Mouse (Mus musculus): Measurements from ENCODE around the gene Klk7. TPM values are rescaled to one million over a fixed set of nuclear protein-coding genes. Genes with fewer than 3 reads are reported as not detected.

The Klk7 gene
- polyA plus RNA-seq, 1 experiment, result 0.84 TPM

DNA sequence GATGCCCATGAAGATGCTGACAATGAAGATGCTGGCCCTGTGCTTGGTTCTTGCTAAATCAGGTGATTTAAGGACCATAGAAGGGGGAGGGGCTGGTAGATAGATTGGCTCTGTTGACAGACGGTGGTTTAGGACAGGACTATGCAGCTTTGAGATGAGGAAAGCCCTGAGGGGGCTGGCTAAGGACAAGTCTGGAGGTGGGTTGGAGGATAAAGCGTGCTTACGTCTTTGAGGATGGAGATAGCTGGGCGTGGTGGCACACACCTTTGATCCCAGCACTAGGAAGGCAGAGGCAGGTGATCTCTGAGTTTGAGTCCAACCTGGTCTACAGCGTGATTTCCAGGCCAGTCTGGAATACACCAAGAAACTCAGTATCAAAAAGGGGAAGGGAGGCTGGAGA lies 15.0 kb downstream of the Klk7 start:
- no peaks in the 10 kb centered on the region for H3K36me3 ChIP-seq (ENCODE audit: control insufficient read depth, insufficient read depth, low read length, poor library complexity, severe bottlenecking)
- no peak overlapping the region for H3K27ac ChIP-seq (ENCODE audit: insufficient read depth, low read length)
- no peaks in the 10 kb centered on the region for H3K4me1 ChIP-seq (ENCODE audit: control insufficient read depth, insufficient read depth, low read length)
- TF ChIP-seq EP300 (IDR thresholded peaks at IDR 0.05; ENCODE audit: insufficient read depth, low read depth, low read length) (no peak), CTCF (IDR thresholded peaks at IDR 0.05; ENCODE audit: low read depth, low read length) (no peak)
- no peaks in the 10 kb centered on the region for H3K9me3 ChIP-seq (replicated peaks; ENCODE audit: control insufficient read depth, insufficient read depth, low read length, poor library complexity, severe bottlenecking)
- no peaks in the 10 kb centered on the region for H3K27me3 ChIP-seq (ENCODE audit: control insufficient read depth, insufficient read depth, low read length, poor library complexity, severe bottlenecking)
- H3K9ac ChIP-seq (ENCODE audit: low read depth, poor library complexity, severe bottlenecking), result no peak overlapping the region
- no peak overlapping the region for H3K4me3 ChIP-seq (ENCODE audit: low read depth, low read length)

DNA sequence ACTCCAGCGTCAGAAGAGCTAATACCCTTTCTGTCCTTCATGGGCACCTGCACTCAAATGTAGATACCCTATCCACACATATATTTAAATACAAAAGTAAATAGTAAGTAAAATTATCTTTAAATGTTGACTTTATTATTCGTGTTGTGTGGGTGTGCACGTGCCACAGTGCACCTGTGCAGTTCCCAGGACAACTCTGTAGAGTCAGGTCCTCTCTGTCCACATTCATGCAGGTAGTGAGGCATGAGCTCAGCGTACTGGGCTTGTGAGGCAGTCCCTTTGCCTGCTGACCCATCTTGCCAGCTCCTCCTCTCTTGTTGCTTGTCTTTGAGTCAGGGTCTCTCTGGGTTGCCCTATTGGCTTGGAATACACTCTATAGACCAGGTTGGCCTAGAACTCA lies 16.6 kb downstream of the Klk7 start:
- Histone ChIP-seq H3K27me3 (ENCODE audit: control insufficient read depth, insufficient read depth, low read length, poor library complexity, severe bottlenecking) (no peaks in the 10 kb centered on the region), H3K27ac (ENCODE audit: insufficient read depth, low read length) (no peak overlapping the region), H3K9ac (ENCODE audit: low read depth, poor library complexity, severe bottlenecking) (no peak overlapping the region), H3K9me3 (replicated peaks; ENCODE audit: control insufficient read depth, insufficient read depth, low read length, poor library complexity, severe bottlenecking) (no peaks in the 10 kb centered on the region), H3K4me1 (ENCODE audit: control insufficient read depth, insufficient read depth, low read length) (no peaks in the 10 kb centered on the region), H3K4me3 (ENCODE audit: low read depth, low read length) (no peak overlapping the region), H3K36me3 (ENCODE audit: control insufficient read depth, insufficient read depth, low read length, poor library complexity, severe bottlenecking) (no peaks in the 10 kb centered on the region)
- TF ChIP-seq POLR2A (IDR thresholded peaks at IDR 0.05; ENCODE audit: insufficient read depth, low read length), result no peak
- TF ChIP-seq EP300 (IDR thresholded peaks at IDR 0.05; ENCODE audit: insufficient read depth, low read depth, low read length), result no peak
- TF ChIP-seq CTCF (IDR thresholded peaks at IDR 0.05; ENCODE audit: low read depth, low read length), result no peak

DNA sequence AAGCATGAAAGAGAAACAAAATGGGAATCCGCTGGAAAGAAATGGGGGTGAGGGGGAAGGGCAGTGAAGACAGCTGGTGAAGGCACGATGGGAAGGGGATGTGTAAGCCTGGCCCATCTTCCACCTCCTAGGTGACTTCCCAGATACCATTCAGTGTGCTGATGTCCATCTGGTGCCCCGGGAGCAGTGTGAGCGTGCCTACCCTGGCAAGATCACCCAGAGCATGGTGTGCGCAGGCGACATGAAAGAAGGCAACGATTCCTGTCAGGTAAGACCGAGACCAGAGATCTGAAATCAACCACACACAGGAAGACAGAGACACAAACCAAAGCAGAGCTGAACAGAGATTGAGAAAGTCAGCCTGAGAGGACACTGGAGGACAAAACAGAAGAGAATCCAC lies 17.9 kb downstream of the Klk7 start:
- Histone ChIP-seq H3K27ac (ENCODE audit: insufficient read depth, low read length) (no peak overlapping the region), H3K4me1 (ENCODE audit: control insufficient read depth, insufficient read depth, low read length) (no peaks in the 10 kb centered on the region), H3K9ac (ENCODE audit: low read depth, poor library complexity, severe bottlenecking) (no peak overlapping the region), H3K9me3 (replicated peaks; ENCODE audit: control insufficient read depth, insufficient read depth, low read length, poor library complexity, severe bottlenecking) (no peaks in the 10 kb centered on the region), H3K36me3 (ENCODE audit: control insufficient read depth, insufficient read depth, low read length, poor library complexity, severe bottlenecking) (no peaks in the 10 kb centered on the region), H3K4me3 (ENCODE audit: low read depth, low read length) (no peak overlapping the region), H3K27me3 (ENCODE audit: control insufficient read depth, insufficient read depth, low read length, poor library complexity, severe bottlenecking) (no peaks in the 10 kb centered on the region)
- no peak for TF ChIP-seq POLR2A (IDR thresholded peaks at IDR 0.05; ENCODE audit: insufficient read depth, low read length)
- no peak for TF ChIP-seq CTCF (IDR thresholded peaks at IDR 0.05; ENCODE audit: low read depth, low read length)
- no peak for TF ChIP-seq EP300 (IDR thresholded peaks at IDR 0.05; ENCODE audit: insufficient read depth, low read depth, low read length)

DNA sequence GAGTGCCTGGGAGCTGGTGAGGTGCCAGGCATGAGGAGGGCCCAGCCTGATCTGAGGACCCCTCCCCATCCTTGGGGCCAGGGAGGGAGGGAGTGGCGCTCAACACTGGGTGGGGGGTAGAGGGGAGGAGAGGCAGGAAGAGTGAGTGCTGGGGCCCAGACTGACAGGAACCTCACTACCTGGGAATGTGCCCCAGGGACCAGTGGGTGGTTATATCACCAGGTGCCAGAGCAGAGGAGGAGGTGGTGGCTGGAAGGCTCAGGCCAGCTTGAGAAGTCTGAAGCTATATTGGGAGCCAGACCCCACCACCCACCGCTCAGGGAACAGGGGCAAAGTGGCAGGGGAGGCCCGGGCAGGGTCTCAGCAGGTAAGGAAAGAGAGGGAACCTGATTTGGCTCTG lies 30.6 kb downstream of the Klk7 start, which contains the start of gene Klk5:
Gene Klk5 (plus strand): TSS at position 271 of the 400 bp plus-strand sequence.
- H3K9me3 ChIP-seq (replicated peaks; ENCODE audit: control insufficient read depth, insufficient read depth, low read length, poor library complexity, severe bottlenecking), result no peaks in the 10 kb centered on the region
- no peak within 1 kb of the TSS; the same call in 1 of the 2 replicates for H3K4me3 ChIP-seq (ENCODE audit: low read depth, low read length)
- no peak within 1 kb of the TSS for H3K9ac ChIP-seq (ENCODE audit: low read depth, poor library complexity, severe bottlenecking)
- no peak for TF ChIP-seq POLR2A (IDR thresholded peaks at IDR 0.05; ENCODE audit: insufficient read depth, low read length)
- TF ChIP-seq CTCF (IDR thresholded peaks at IDR 0.05; ENCODE audit: low read depth, low read length), result no peak
- no peak for TF ChIP-seq EP300 (IDR thresholded peaks at IDR 0.05; ENCODE audit: insufficient read depth, low read depth, low read length)
- H3K27ac ChIP-seq (ENCODE audit: insufficient read depth, low read length), result no peak within 1 kb of the TSS
- no peaks in the 10 kb centered on the region for H3K36me3 ChIP-seq (ENCODE audit: control insufficient read depth, insufficient read depth, low read length, poor library complexity, severe bottlenecking)
- H3K27me3 ChIP-seq (ENCODE audit: control insufficient read depth, insufficient read depth, low read length, poor library complexity, severe bottlenecking), result no peaks in the 10 kb centered on the region
- H3K4me1 ChIP-seq (ENCODE audit: control insufficient read depth, insufficient read depth, low read length), result no peaks in the 10 kb centered on the region

DNA sequence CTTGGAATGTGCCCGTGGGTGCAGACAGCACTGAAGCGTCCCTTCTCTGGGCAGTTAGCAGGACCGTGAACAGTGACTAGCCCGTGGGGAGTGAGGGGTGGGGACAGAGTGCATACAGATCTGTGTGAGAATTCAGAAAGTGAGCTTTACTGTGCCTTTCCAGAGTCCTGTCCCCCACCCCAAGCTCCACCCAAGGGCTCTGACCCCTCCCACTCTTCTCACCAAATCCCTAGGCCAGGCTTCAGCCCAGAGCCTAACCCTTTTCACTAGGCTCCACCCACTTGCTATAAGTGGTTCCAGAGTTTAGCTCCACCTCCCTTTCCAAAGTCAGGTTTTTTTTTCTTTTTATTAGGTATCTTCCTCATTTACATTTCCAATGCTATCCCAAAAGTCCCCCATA lies 32.7 kb downstream of the Klk7 start:
- TF ChIP-seq EP300 (IDR thresholded peaks at IDR 0.05; ENCODE audit: insufficient read depth, low read depth, low read length) (no peak), POLR2A (IDR thresholded peaks at IDR 0.05; ENCODE audit: insufficient read depth, low read length) (no peak), CTCF (IDR thresholded peaks at IDR 0.05; ENCODE audit: low read depth, low read length) (no peak)
- H3K27me3 ChIP-seq (ENCODE audit: control insufficient read depth, insufficient read depth, low read length, poor library complexity, severe bottlenecking), result no peaks in the 10 kb centered on the region

DNA sequence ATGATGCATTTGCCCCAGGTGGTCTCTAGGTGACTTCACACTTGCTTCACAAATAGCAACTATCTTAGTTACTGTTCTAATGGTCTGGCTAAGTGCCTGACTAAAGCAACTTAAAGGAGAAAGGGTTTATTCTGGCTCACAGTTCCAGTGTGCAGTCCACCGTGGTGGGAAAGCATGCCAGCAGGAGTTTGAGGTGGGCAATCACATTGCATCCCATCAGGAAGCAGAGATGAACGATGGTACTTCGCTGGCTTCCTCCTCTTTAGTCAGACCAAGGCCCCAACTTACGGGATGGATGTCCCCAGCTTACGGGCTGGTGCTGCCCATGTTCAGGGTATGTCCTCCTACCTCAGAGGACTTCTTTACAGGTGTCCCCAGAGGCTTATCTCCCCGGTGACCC lies 40.5 kb downstream of the Klk7 start:
- no peaks in the 10 kb centered on the region for H3K36me3 ChIP-seq (ENCODE audit: control insufficient read depth, insufficient read depth, low read length, poor library complexity, severe bottlenecking)
- peaks cover 9% of the 10 kb centered on the region for H3K4me1 ChIP-seq (ENCODE audit: control insufficient read depth, insufficient read depth, low read length)
- no peak overlapping the region for H3K4me3 ChIP-seq (ENCODE audit: low read depth, low read length)
- no peak overlapping the region for H3K9ac ChIP-seq (ENCODE audit: low read depth, poor library complexity, severe bottlenecking)
- H3K27ac ChIP-seq (ENCODE audit: insufficient read depth, low read length), result no peak overlapping the region
- TF ChIP-seq POLR2A (IDR thresholded peaks at IDR 0.05; ENCODE audit: insufficient read depth, low read length) (no peak), CTCF (IDR thresholded peaks at IDR 0.05; ENCODE audit: low read depth, low read length) (no peak)
- no peaks in the 10 kb centered on the region for H3K27me3 ChIP-seq (ENCODE audit: control insufficient read depth, insufficient read depth, low read length, poor library complexity, severe bottlenecking)
- no peaks in the 10 kb centered on the region for H3K9me3 ChIP-seq (replicated peaks; ENCODE audit: control insufficient read depth, insufficient read depth, low read length, poor library complexity, severe bottlenecking)

More for the DNA sequence above, 32.7 kb downstream of the Klk7 start:
- H3K9me3 ChIP-seq (replicated peaks; ENCODE audit: control insufficient read depth, insufficient read depth, low read length, poor library complexity, severe bottlenecking), result no peaks in the 10 kb centered on the region
- no peaks in the 10 kb centered on the region for H3K4me1 ChIP-seq (ENCODE audit: control insufficient read depth, insufficient read depth, low read length)
- H3K27ac ChIP-seq (ENCODE audit: insufficient read depth, low read length), result no peak overlapping the region
- H3K9ac ChIP-seq (ENCODE audit: low read depth, poor library complexity, severe bottlenecking), result no peak overlapping the region
- no peak overlapping the region for H3K4me3 ChIP-seq (ENCODE audit: low read depth, low read length)
- H3K36me3 ChIP-seq (ENCODE audit: control insufficient read depth, insufficient read depth, low read length, poor library complexity, severe bottlenecking), result no peaks in the 10 kb centered on the region

Measured in ES-Bruce4 (cell line).